8 mouse cellular contexts compared by ENCODE assay signal in genomic region chr11:4697043-4697983, GRCm38 (mm10). TPM values are rescaled to one million over a fixed set of nuclear protein-coding genes. Genes with fewer than 3 reads are reported as not detected.
DNase-seq lines count a peak whose midpoint lies in the region; ATAC-seq and TF ChIP-seq lines count a peak whose summit lies in the region.
"Had no signal": no experiment of that assay in that cellular context is flagged by ENCODE, and none has a peak within 500 bp of the region (broad histone marks: within the 10 kb centered on the region; RNA-seq: fewer than 3 reads in every experiment).

No protein-coding gene starts in this region.

- H3K27ac ChIP-seq in CH12.LX (ENCODE audit: insufficient read depth, low read depth), result no peak overlapping the region
- H3K27ac ChIP-seq in layer of hippocampus, adult 2 months, result peak overlapping the region; percentile 63
- H3K27ac ChIP-seq in lung, postnatal 0 days (ENCODE audit: low read length), result no peak overlapping the region
- H3K27ac ChIP-seq: midbrain, embryonic 12.5 days had no signal

- no peak for DNase-seq in CH12.LX (ENCODE audit: extremely low read depth)
- peak; percentile 95 for DNase-seq in NIH3T3 (ENCODE audit: low read depth)
- DNase-seq in gastrocnemius, postnatal 14 days, result peak; percentile 62
- peak; percentile 78 to 84 for DNase-seq in layer of hippocampus, adult 2 months (ENCODE audit: low spot score in 2 of 2)
- peak; percentile 93 for DNase-seq in lung, postnatal 0 days (ENCODE audit: low spot score)
- DNase-seq in testis, postnatal 10 days (ENCODE audit: low spot score), result peak; percentile 87
- no peak for DNase-seq in spleen, postnatal 4 days (ENCODE audit: low spot score in 2 of 2)

- dilution Hi-C loops in CH12.LX (cut with MboI; ENCODE audit: extremely low pct_ligation_motif_present, extremely low pct_unique_long_range_greater_than_20kb, low sequenced_read_pairs), result no loop called here

- H3K9ac ChIP-seq in CH12.LX (ENCODE audit: insufficient read depth, low read depth), result no peak overlapping the region
- no peak overlapping the region for H3K9ac ChIP-seq in lung, postnatal 0 days (replicated peaks; ENCODE audit: low read depth)
- H3K9ac ChIP-seq: midbrain, embryonic 12.5 days had no signal

- TF ChIP-seq POLR2A in CH12.LX (IDR thresholded peaks at IDR 0.05; ENCODE audit: low read depth, low read length), result no peak

- WGBS in lung, postnatal 0 days, result 25% methylated on average over 7 of the region's 7 CpGs

- no peak overlapping the region for H3K4me2 ChIP-seq in CH12.LX (ENCODE audit: insufficient read depth, low read depth, poor library complexity, severe bottlenecking)
- H3K4me2 ChIP-seq in lung, postnatal 0 days (replicated peaks; ENCODE audit: low read depth, low read length), result no peak overlapping the region
- H3K4me2 ChIP-seq: midbrain, embryonic 12.5 days had no signal

- intact Hi-C loops in gastrocnemius, postnatal 14 days (cut with DNase I; ENCODE audit: low total_unique reads), result no loop called here

- peaks cover 4% of the 10 kb centered on the region for H3K9me3 ChIP-seq in CH12.LX (replicated peaks; ENCODE audit: low read length)
- H3K9me3 ChIP-seq in lung, postnatal 0 days (ENCODE audit: low read length), result no peaks in the 10 kb centered on the region
- H3K9me3 ChIP-seq: midbrain, embryonic 12.5 days had no signal

- peak; percentile 92 for ATAC-seq in lung, postnatal 0 days

- H3K4me3 ChIP-seq in CH12.LX (replicated peaks in 1 of 3; ENCODE audit: low read depth in 2 of 3, low read length in 2 of 3, poor library complexity in 1 of 3), result no peak overlapping the region
- no peak overlapping the region for H3K4me3 ChIP-seq in layer of hippocampus, adult 2 months
- H3K4me3 ChIP-seq in lung, postnatal 0 days (ENCODE audit: low read depth, low read length), result no peak overlapping the region
- H3K4me3 ChIP-seq: midbrain, embryonic 12.5 days had no signal

- peaks cover 4 to 14% of the 10 kb centered on the region in 2 experiments; a peak in 3 of 4 replicates for H3K4me1 ChIP-seq in CH12.LX (ENCODE audit: control insufficient read depth in 1 of 2, insufficient read depth in 2 of 2)
- no peaks in the 10 kb centered on the region for H3K4me1 ChIP-seq in lung, postnatal 0 days (ENCODE audit: insufficient read depth, low read depth, low read length)
- H3K4me1 ChIP-seq: midbrain, embryonic 12.5 days had no signal

- peak in 1 of 2 experiments; percentile 48; a peak in 2 of 4 replicates for TF ChIP-seq CTCF in CH12.LX (conservative IDR thresholded peaks at IDR 0.05 in 1 of 2, IDR thresholded peaks at IDR 0.05 in 1 of 2; ENCODE audit: low read depth in 2 of 2, low read length in 2 of 2)
- peak; percentile 77 for TF ChIP-seq CTCF in layer of hippocampus, adult 2 months (conservative IDR thresholded peaks at IDR 0.05)
- peak; percentile 67 for TF ChIP-seq CTCF in lung, postnatal 0 days (IDR thresholded peaks at IDR 0.05)

- TF ChIP-seq EP300 in CH12.LX (IDR thresholded peaks at IDR 0.05; ENCODE audit: low read length), result no peak
- TF ChIP-seq EP300 in lung, postnatal 0 days (IDR thresholded peaks at IDR 0.05), result no peak

- in situ Hi-C loops in CH12.LX (cut with MboI; ENCODE audit: low pct_ligation_motif_present, low pct_unique_long_range_greater_than_20kb, low sequenced_read_pairs), result no loop called here

- peaks cover 12 to 22% of the 10 kb centered on the region in 2 experiments for H3K36me3 ChIP-seq in CH12.LX (replicated peaks in 1 of 2; ENCODE audit: control insufficient read depth in 1 of 2, insufficient read depth in 1 of 2, low read length in 1 of 2)
- H3K36me3 ChIP-seq in lung, postnatal 0 days (ENCODE audit: insufficient read depth, low read length), result no peaks in the 10 kb centered on the region

- TF ChIP-seq RAD21 in CH12.LX (IDR thresholded peaks at IDR 0.05; ENCODE audit: low read depth, low read length), result peak; percentile 57

- H3K79me2 ChIP-seq in CH12.LX (replicated peaks; ENCODE audit: control insufficient read depth, extremely low read depth, insufficient read depth, poor library complexity, severe bottlenecking), result peaks cover 4% of the 10 kb centered on the region; the same call in 1 of the 2 replicates

- no peaks in the 10 kb centered on the region for H3K27me3 ChIP-seq in CH12.LX (replicated peaks)
- H3K27me3 ChIP-seq in lung, postnatal 0 days (replicated peaks; ENCODE audit: insufficient read depth, low read length), result no peaks in the 10 kb centered on the region
- H3K27me3 ChIP-seq: midbrain, embryonic 12.5 days had no signal

TF ChIP-seq in CH12.LX, 34 proteins besides CTCF, POLR2A, EP300 and RAD21:
- no peak for TF ChIP-seq NRF1 (IDR thresholded peaks at IDR 0.05; ENCODE audit: low read depth, low read length)
- peak; percentile 43 for TF ChIP-seq SMC3 (IDR thresholded peaks at IDR 0.05; ENCODE audit: low read depth, low read length)
- TF ChIP-seq JUN (IDR thresholded peaks at IDR 0.05; ENCODE audit: insufficient read depth, low read depth, low read length), result no peak
- no peak for TF ChIP-seq ETS1 (conservative IDR thresholded peaks at IDR 0.05; ENCODE audit: low read depth, low read length)

RNA-seq across cellular contexts. Expression of gene Uqcr10, which starts 6.8 kb away (rescaled TPM):
- 1,522 and 1,539 TPM in 2 replicates for total RNA-seq in CH12.LX (2012; rRNA removed)
- total RNA-seq in CH12.LX (2014; rRNA removed), result 905 and 1,007 TPM in 2 replicates
- polyA plus RNA-seq in CH12.LX (2012; ENCODE audit: insufficient read length, low read depth), result 740 and 776 TPM in 2 replicates
- total RNA-seq in gastrocnemius, postnatal 14 days (2021), result 100 to 1,000 TPM; 851 to 959 TPM
- 100 to 1,000 TPM; 367 to 391 TPM for total RNA-seq in layer of hippocampus, adult 2 months (2021)
- polyA plus RNA-seq in lung, postnatal 0 days (2015; fragmentation: Nextera tagmentation; extraction: Ambion mirVana), result 723 and 783 TPM in 2 replicates

RNA-seq across cellular contexts. Expression of gene Zmat5, which starts 7.2 kb away (rescaled TPM):
- total RNA-seq in CH12.LX (2012; rRNA removed) (74.8 and 75.2 TPM in 2 replicates), CH12.LX (2014; rRNA removed) (27.9 and 35.9 TPM in 2 replicates)
- 41.8 and 51.4 TPM in 2 replicates for polyA plus RNA-seq in CH12.LX (2012; ENCODE audit: insufficient read length, low read depth)
- 10 to 100 TPM; 14.8 to 15.1 TPM for total RNA-seq in gastrocnemius, postnatal 14 days (2021)
- total RNA-seq in layer of hippocampus, adult 2 months (2021), result 10 to 100 TPM; 33.1 to 34.0 TPM
- 63.7 and 67.2 TPM in 2 replicates for polyA plus RNA-seq in lung, postnatal 0 days (2015; fragmentation: Nextera tagmentation; extraction: Ambion mirVana)

RNA-seq across cellular contexts. Expression of gene Cabp7, which starts 49.3 kb away (rescaled TPM):
- total RNA-seq in CH12.LX (2012; rRNA removed) (0.50 and 0.51 TPM in 2 replicates), CH12.LX (2014; rRNA removed) (not detected in 2 replicates)
- not detected in 2 replicates for polyA plus RNA-seq in CH12.LX (2012; ENCODE audit: insufficient read length, low read depth)
- total RNA-seq in gastrocnemius, postnatal 14 days (2021), result under 1 TPM; 0.66 to 0.69 TPM
- total RNA-seq in layer of hippocampus, adult 2 months (2021), result 100 to 1,000 TPM; 309 to 329 TPM
- 0.14 and 0.15 TPM in 2 replicates for polyA plus RNA-seq in lung, postnatal 0 days (2015; fragmentation: Nextera tagmentation; extraction: Ambion mirVana)

RNA-seq across cellular contexts. Expression of gene Ascc2, which starts 59.8 kb away (rescaled TPM):
- total RNA-seq in CH12.LX (2012; rRNA removed) (34.6 and 37.2 TPM in 2 replicates), CH12.LX (2014; rRNA removed) (25.1 and 26.0 TPM in 2 replicates)
- 50.4 and 52.9 TPM in 2 replicates for polyA plus RNA-seq in CH12.LX (2012; ENCODE audit: insufficient read length, low read depth)
- total RNA-seq in gastrocnemius, postnatal 14 days (2021), result 10 to 100 TPM; 13.1 to 13.7 TPM
- 10 to 100 TPM; 23.7 to 25.0 TPM for total RNA-seq in layer of hippocampus, adult 2 months (2021)
- 21.7 and 25.3 TPM in 2 replicates for polyA plus RNA-seq in lung, postnatal 0 days (2015; fragmentation: Nextera tagmentation; extraction: Ambion mirVana)

Comparison
In these comparisons a context has a peak if more than half of its experiments do, and no peak if none do; other contexts are left out.
1. DNase-seq: peak in NIH3T3 (single experiment), gastrocnemius, postnatal 14 days (single experiment), layer of hippocampus, adult 2 months (2 of 2), lung, postnatal 0 days (single experiment) and testis, postnatal 10 days (single experiment); none in CH12.LX (single experiment) and spleen, postnatal 4 days (0 of 2).
2. RNA of gene Cabp7, which starts 49.3 kb away (total RNA-seq): 309 to 329 TPM in layer of hippocampus, adult 2 months; 0.66 to 0.69 TPM in gastrocnemius, postnatal 14 days and 0.50 to 0.51 TPM in CH12.LX; every median in the first group is over 100 times any median in the second.